Mouse (Mus musculus) myocyte (in vitro differentiated cells): ENCODE measurements around the gene Spata20. TPM values are rescaled to one million over a fixed set of nuclear protein-coding genes. Genes with fewer than 3 reads are reported as not detected.

Source experiments
- H3K27me3 ChIP-seq: one replicate; pipeline ENCODE4 v1.6.1; 2011; ENCODE audit not compliant: control insufficient read depth, insufficient read depth, insufficient read length
- H3K36me3 ChIP-seq: one replicate; pipeline ENCODE4 v1.6.1; 2011; ENCODE audit not compliant: control insufficient read depth, insufficient read depth
- H3K4me2 ChIP-seq: one replicate; pipeline ENCODE4 v1.6.1; 2011; ENCODE audit warnings: low read depth, control low read depth
- H3K4me3 ChIP-seq: one replicate; pipeline ENCODE4 v1.5.1; 2011; ENCODE audit warnings: mild to moderate bottlenecking, control low read depth, moderate library complexity
- H3K79me2 ChIP-seq: one replicate; pipeline ENCODE4 v1.6.1; 2011; ENCODE audit not compliant: control insufficient read depth, insufficient read depth
- H3ac ChIP-seq: one replicate; pipeline ENCODE4 v1.6.1; 2011; ENCODE audit not compliant: control insufficient read depth, insufficient read length
- CEBPB ChIP-seq: IDR thresholded peaks from 2 replicates; pipeline ENCODE4 v1.6.1; 2011; ENCODE audit warnings: mild to moderate bottlenecking, moderate library complexity; ENCODE audit not compliant: poor library complexity, insufficient read depth, severe bottlenecking
- E2F4 ChIP-seq: IDR thresholded peaks from one replicate; pipeline ENCODE4 v1.6.1; 2011; ENCODE audit warnings: mild to moderate bottlenecking, control low read depth, moderate library complexity; ENCODE audit not compliant: insufficient read depth
- MAX ChIP-seq: IDR thresholded peaks from one replicate; pipeline ENCODE4 v1.6.1; 2011; ENCODE audit warnings: low read depth, mild to moderate bottlenecking, control low read depth
- MYOD1 ChIP-seq, 3 experiments: IDR thresholded peaks; one replicate each; pipeline ENCODE4 v1.6.1; 2011; ENCODE audit warnings: control low read depth in 2 of 3, low read depth in 2 of 3, mild to moderate bottlenecking in 2 of 3, moderate library complexity in 1 of 3; ENCODE audit not compliant: insufficient read length in 2 of 3, control insufficient read depth in 1 of 3
- MYOG ChIP-seq, 3 experiments: IDR thresholded peaks; one replicate each; pipeline ENCODE4 v1.6.1; 2011; ENCODE audit warnings: control low read depth in 2 of 3, low read depth in 2 of 3, mild to moderate bottlenecking in 2 of 3; ENCODE audit not compliant: insufficient read length in 2 of 3, control insufficient read depth in 1 of 3, insufficient read depth in 1 of 3
- POLR2A ChIP-seq: IDR thresholded peaks from one replicate; pipeline ENCODE4 v1.6.1; 2011; ENCODE audit warnings: low read depth, mild to moderate bottlenecking, control low read depth, moderate library complexity; ENCODE audit not compliant: insufficient read length
- POLR2AphosphoS2 ChIP-seq: IDR thresholded peaks from one replicate; pipeline ENCODE4 v1.6.1; 2011; ENCODE audit warnings: low read depth, control low read depth; ENCODE audit not compliant: insufficient read length
- REST ChIP-seq: IDR thresholded peaks from one replicate; pipeline ENCODE4 v1.6.1; 2011; ENCODE audit warnings: mild to moderate bottlenecking, control low read depth, moderate library complexity; ENCODE audit not compliant: insufficient read depth, insufficient read length
- SRF ChIP-seq: IDR thresholded peaks from one replicate; pipeline ENCODE4 v1.6.1; 2011; ENCODE audit warnings: low read depth; ENCODE audit not compliant: control insufficient read depth, insufficient read length
- TCF12 ChIP-seq: IDR thresholded peaks from one replicate; pipeline ENCODE4 v1.6.1; 2011; ENCODE audit warnings: mild to moderate bottlenecking, control low read depth; ENCODE audit not compliant: poor library complexity, insufficient read depth, severe bottlenecking
- TCF3 ChIP-seq: IDR thresholded peaks from one replicate; pipeline ENCODE4 v1.6.1; 2011; ENCODE audit warnings: low read depth, control low read depth; ENCODE audit not compliant: insufficient read length
- USF1 ChIP-seq: IDR thresholded peaks from one replicate; pipeline ENCODE4 v1.6.1; 2011; ENCODE audit warnings: low read depth, mild to moderate bottlenecking, control low read depth, moderate library complexity
- polyA plus RNA-seq: library from polyadenylated mRNA; unstranded; fragments of >200 nt; fragmentation: generic; extraction: Trizol; gene quantifications from one replicate; pipeline ENCODE4 v1.2.1, GENCODE M21; 2012; ENCODE audit warnings: missing spikeins

Gene Spata20
- polyA plus RNA-seq, 1 experiment, result not detected

GRCm38 (mm10) chr11:94456347-94456746 is 29.6 kb downstream of the Spata20 start:
- Histone ChIP-seq H3K27me3 (peaks cover 59% of the 10 kb centered on the region), H3K4me3 (no peak overlapping the region), H3K36me3 (no peaks in the 10 kb centered on the region), H3K79me2 (no peaks in the 10 kb centered on the region), H3ac (no peak overlapping the region), H3K4me2 (no peak overlapping the region)
- TF ChIP-seq MAX, result no peak
- TF ChIP-seq CEBPB, result no peak
- TF ChIP-seq POLR2AphosphoS2, result no peak
- no peak for TF ChIP-seq REST
- TF ChIP-seq E2F4, result no peak
- no peak for TF ChIP-seq MYOD1 (IDR thresholded peaks at IDR 0.05; ENCODE audit: control insufficient read depth in 1 of 3, insufficient read length in 2 of 3, low read depth in 2 of 3)
- TF ChIP-seq USF1, result no peak
- TF ChIP-seq MYOG (IDR thresholded peaks at IDR 0.05; ENCODE audit: control insufficient read depth in 1 of 3, insufficient read depth in 1 of 3, insufficient read length in 2 of 3, low read depth in 2 of 3), result no peak
- no peak for TF ChIP-seq TCF12
- no peak for TF ChIP-seq SRF
- no peak for TF ChIP-seq TCF3
- TF ChIP-seq POLR2A, result no peak

GRCm38 (mm10) chr11:94455161-94455820 is 30.7 kb downstream of the Spata20 start:
- H3K36me3 ChIP-seq, result no peaks in the 10 kb centered on the region
- TF ChIP-seq POLR2AphosphoS2 (no peak), REST (no peak), E2F4 (no peak), SRF (no peak), POLR2A (no peak), CEBPB (no peak), MAX (no peak), TCF3 (no peak), USF1 (no peak), MYOD1 (IDR thresholded peaks at IDR 0.05; ENCODE audit: control insufficient read depth in 1 of 3, insufficient read length in 2 of 3, low read depth in 2 of 3) (no peak), TCF12 (no peak), MYOG (IDR thresholded peaks at IDR 0.05; ENCODE audit: control insufficient read depth in 1 of 3, insufficient read depth in 1 of 3, insufficient read length in 2 of 3, low read depth in 2 of 3) (no peak)
- no peak overlapping the region for H3K4me2 ChIP-seq
- H3K4me3 ChIP-seq, result no peak overlapping the region
- no peaks in the 10 kb centered on the region for H3K79me2 ChIP-seq
- H3K27me3 ChIP-seq, result peaks cover 69% of the 10 kb centered on the region
- no peak overlapping the region for H3ac ChIP-seq

- TF ChIP-seq TCF12 (no peak), USF1 (no peak), POLR2AphosphoS2 (no peak), E2F4 (no peak), MYOG (IDR thresholded peaks at IDR 0.05; ENCODE audit: control insufficient read depth in 1 of 3, insufficient read depth in 1 of 3, insufficient read length in 2 of 3, low read depth in 2 of 3) (no peak), POLR2A (no peak), CEBPB (no peak), MAX (no peak), SRF (no peak)
- Histone ChIP-seq H3K36me3 (no peaks in the 10 kb centered on the region), H3K4me3 (no peak overlapping the region), H3K4me2 (no peak overlapping the region), H3K27me3 (peaks cover 74% of the 10 kb centered on the region), H3ac (no peak overlapping the region), H3K79me2 (no peaks in the 10 kb centered on the region)
Measured at GRCm38 (mm10) chr11:94454756-94455155, 31.2 kb downstream of the Spata20 start.

GRCm38 (mm10) chr11:94451091-94451773 is 34.7 kb downstream of the Spata20 start:
- Histone ChIP-seq H3K4me3 (no peak overlapping the region), H3ac (no peak overlapping the region), H3K79me2 (no peaks in the 10 kb centered on the region), H3K4me2 (no peak overlapping the region), H3K36me3 (no peaks in the 10 kb centered on the region), H3K27me3 (peaks cover 59% of the 10 kb centered on the region)
- TF ChIP-seq TCF3 (no peak), MYOD1 (IDR thresholded peaks at IDR 0.05; ENCODE audit: control insufficient read depth in 1 of 3, insufficient read length in 2 of 3, low read depth in 2 of 3) (no peak), E2F4 (no peak), USF1 (no peak), MYOG (IDR thresholded peaks at IDR 0.05; ENCODE audit: control insufficient read depth in 1 of 3, insufficient read depth in 1 of 3, insufficient read length in 2 of 3, low read depth in 2 of 3) (no peak), TCF12 (no peak), REST (no peak), POLR2A (no peak), CEBPB (no peak)
